Mouse (Mus musculus) liver, embryonic 14.5 days (tissue): ENCODE measurements around the gene Apbb2. TPM values are rescaled to one million over a fixed set of nuclear protein-coding genes. Genes with fewer than 3 reads are reported as not detected.

Experiments
- ATAC-seq: fragments of 200-750 bp; cut with Nextera tagmentation; 2 replicates; pipeline ENCODE4 v1.8.0; 2017; ENCODE audit warnings: moderate number of reproducible peaks, mild to moderate bottlenecking, moderate library complexity; ENCODE audit not compliant: insufficient read depth
- DNase-seq, 3 experiments: peaks; one replicate each; pipeline ENCODE4 v3.0.0-alpha.2; 2012 to 2013; ENCODE audit warnings: low read depth in 3 of 3, low spot score in 3 of 3
- H3K27ac ChIP-seq: fragments of 300-500 bp; sonication (generic); 2 replicates; pipeline ENCODE4 v1.5.1; 2014; ENCODE audit warnings: moderate library complexity, mild to moderate bottlenecking, control low read depth, inconsistent platforms
- H3K27me3 ChIP-seq: fragments of 300-500 bp; sonication (generic); 2 replicates; pipeline ENCODE4 v1.6.1; 2014; ENCODE audit warnings: mild to moderate bottlenecking, low read length, moderate library complexity; ENCODE audit not compliant: control insufficient read depth, insufficient read depth
- H3K36me3 ChIP-seq: fragments of 300-500 bp; sonication (generic); replicated peaks from 2 replicates; pipeline ENCODE4 v1.6.1; 2014; ENCODE audit warnings: low read depth; ENCODE audit not compliant: control insufficient read depth, insufficient read depth
- H3K4me1 ChIP-seq, 2 experiments: fragments of 200-500 bp in 1 of 2; fragments of 300-500 bp in 1 of 2; sonication (generic) in 1 of 2; replicated peaks; 2 replicates each; pipeline ENCODE4 v1.6.1; 2012 to 2014; ENCODE audit warnings: antibody characterized with exemption in 1 of 2, inconsistent platforms in 1 of 2, low read length in 1 of 2; ENCODE audit not compliant: control insufficient read depth in 2 of 2, insufficient read depth in 2 of 2
- H3K4me2 ChIP-seq: fragments of 300-500 bp; sonication (generic); 2 replicates; pipeline ENCODE4 v1.6.1; 2014; ENCODE audit warnings: low read depth, mild to moderate bottlenecking, control low read depth, moderate library complexity
- H3K4me3 ChIP-seq, 2 experiments: fragments of 200-500 bp in 1 of 2; fragments of 300-500 bp in 1 of 2; sonication (generic) in 1 of 2; 2 replicates each; pipeline ENCODE4 v1.5.1; 2012 to 2014; ENCODE audit warnings: low read depth in 2 of 2, low read length in 2 of 2, mild to moderate bottlenecking in 2 of 2, control low read depth in 1 of 2, inconsistent platforms in 1 of 2, moderate library complexity in 1 of 2; ENCODE audit not compliant: insufficient read depth in 1 of 2
- H3K9ac ChIP-seq: fragments of 300-500 bp; sonication (generic); replicated peaks from 2 replicates; pipeline ENCODE4 v1.6.1; 2014; ENCODE audit warnings: mild to moderate bottlenecking, control low read depth, moderate library complexity
- H3K9me3 ChIP-seq: fragments of 300-500 bp; sonication (generic); 2 replicates; pipeline ENCODE4 v1.6.1; 2016; ENCODE audit warnings: low read length, mixed read lengths; ENCODE audit not compliant: control insufficient read depth
- CTCF ChIP-seq: IDR thresholded peaks from 2 replicates; pipeline ENCODE4 v1.5.1; 2016; ENCODE audit warnings: antibody characterized with exemption, low read depth, control low read depth
- EP300 ChIP-seq: IDR thresholded peaks from 2 replicates; pipeline ENCODE4 v1.6.1; 2016; ENCODE audit warnings: antibody characterized with exemption, low read depth
- WGBS: fragments of 180-500 bp; shearing (Covaris S2); extraction: QIAGEN DNeasy Blood & Tissue Kit; methylation state at CpG from one replicate; pipeline ENCODE4 v1.1.7; 2014; ENCODE audit not compliant: insufficient replicate concordance; 5-methylcytosine and 5-hydroxymethylcytosine counted together
- polyA plus RNA-seq, 2 experiments: library from polyadenylated mRNA; depleted of rRNA in 1 of 2; stranded (reverse) in 1 of 2; unstranded in 1 of 2; fragments of >200 nt; fragmentation: Nextera tagmentation in 1 of 2; extraction: Ambion mirVana in 1 of 2; gene quantifications; 2 replicates each; pipeline versions ENCODE4 v1.2.1 to v1.2.3; 2012 to 2014

Apbb2 gene
- polyA plus RNA-seq, 2 experiments = 0.92 to 2.8 TPM

- Histone ChIP-seq H3K4me1 (0 out of 4 replicates have a peak, but pooled peaks cover 0 to 2% of the 10 kb centered on the region in 2 experiments), H3K27me3 (no peaks in the 10 kb centered on the region), H3K9me3 (no peaks in the 10 kb centered on the region), H3K4me2 (no peak overlapping the region), H3K4me3 (no peak overlapping the region), H3K9ac (no peak overlapping the region), H3K27ac (no peak overlapping the region), H3K36me3 (no peaks in the 10 kb centered on the region)
- TF ChIP-seq EP300 (no peak), CTCF (no peak)
- no peak for ATAC-seq
- WGBS = 38% methylated on average over 7 of the region's 7 CpGs
- no peak for DNase-seq
These were observed 212.2 kb downstream of the Apbb2 start for GRCm38 (mm10) chr5:66406431-66406830.

DNA sequence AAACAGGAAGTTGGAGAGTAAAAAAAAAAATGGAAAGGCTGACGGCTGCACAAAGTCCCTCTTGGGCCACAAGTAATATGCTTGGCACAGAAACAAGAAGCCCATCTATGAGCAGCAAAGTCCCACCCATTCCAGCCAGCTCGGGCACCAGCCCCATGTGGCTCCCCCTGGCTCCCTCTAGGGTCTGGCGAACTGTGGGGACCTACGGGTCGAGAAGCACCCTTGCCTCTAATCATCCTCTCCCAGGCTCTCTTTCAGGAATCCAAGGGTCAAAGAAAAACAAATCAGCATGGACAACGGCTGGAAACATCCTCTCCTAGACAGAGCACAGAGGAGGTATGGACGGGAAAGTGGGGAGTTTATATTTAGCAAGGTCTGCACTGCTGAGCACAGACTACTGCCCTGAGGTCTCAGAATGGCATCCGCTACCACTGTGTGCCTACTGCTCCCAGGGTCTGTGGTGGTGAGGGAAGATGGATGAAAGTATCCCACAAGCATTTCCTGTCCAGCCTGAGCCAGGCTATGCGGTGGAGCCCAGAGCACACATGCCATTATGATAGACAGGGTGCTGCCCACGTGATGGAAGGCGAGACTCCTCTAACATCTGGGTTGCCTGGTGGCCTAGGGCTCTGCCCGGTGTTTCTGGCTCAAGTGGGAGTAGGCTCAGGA lies 212.7 kb downstream of the Apbb2 start:
- 28% methylated on average over 12 of the region's 12 CpGs for WGBS
- Histone ChIP-seq H3K4me3 (no peak overlapping the region), H3K9ac (no peak overlapping the region), H3K36me3 (no peaks in the 10 kb centered on the region), H3K4me1 (0 out of 4 replicates have a peak, but pooled peaks cover 0 to 2% of the 10 kb centered on the region in 2 experiments), H3K4me2 (no peak overlapping the region), H3K27me3 (no peaks in the 10 kb centered on the region), H3K27ac (no peak overlapping the region), H3K9me3 (no peaks in the 10 kb centered on the region)
- DNase-seq (no peak), ATAC-seq (no peak)
- TF ChIP-seq EP300 (no peak), CTCF (no peak)

GRCm38 (mm10) chr5:66405305-66405704 lies 213.3 kb downstream of the Apbb2 start:
- no peak for ATAC-seq
- Histone ChIP-seq H3K27ac (no peak overlapping the region), H3K36me3 (no peaks in the 10 kb centered on the region), H3K27me3 (no peaks in the 10 kb centered on the region), H3K4me3 (no peak overlapping the region), H3K4me2 (no peak overlapping the region), H3K4me1 (0 out of 4 replicates have a peak, but pooled peaks cover 0 to 2% of the 10 kb centered on the region in 2 experiments), H3K9ac (no peak overlapping the region), H3K9me3 (no peaks in the 10 kb centered on the region)
- no peak for DNase-seq
- no peak for TF ChIP-seq CTCF
- TF ChIP-seq EP300 = no peak
- WGBS = 49% methylated on average over 6 of the region's 6 CpGs

GRCm38 (mm10) chr5:66400563-66400962 lies 218.0 kb downstream of the Apbb2 start:
- ATAC-seq = no peak
- H3K27me3 ChIP-seq = no peaks in the 10 kb centered on the region
- no peak overlapping the region for H3K4me3 ChIP-seq
- no peaks in the 10 kb centered on the region for H3K9me3 ChIP-seq
- TF ChIP-seq CTCF = no peak
- no peak for TF ChIP-seq EP300
- no peak for DNase-seq
- H3K4me2 ChIP-seq = no peak overlapping the region
- no peak overlapping the region for H3K9ac ChIP-seq
- H3K4me1 ChIP-seq = no peaks in the 10 kb centered on the region
- H3K36me3 ChIP-seq = no peaks in the 10 kb centered on the region
- no peak overlapping the region for H3K27ac ChIP-seq
- WGBS = 68% methylated on average over 4 of the region's 4 CpGs

DNA sequence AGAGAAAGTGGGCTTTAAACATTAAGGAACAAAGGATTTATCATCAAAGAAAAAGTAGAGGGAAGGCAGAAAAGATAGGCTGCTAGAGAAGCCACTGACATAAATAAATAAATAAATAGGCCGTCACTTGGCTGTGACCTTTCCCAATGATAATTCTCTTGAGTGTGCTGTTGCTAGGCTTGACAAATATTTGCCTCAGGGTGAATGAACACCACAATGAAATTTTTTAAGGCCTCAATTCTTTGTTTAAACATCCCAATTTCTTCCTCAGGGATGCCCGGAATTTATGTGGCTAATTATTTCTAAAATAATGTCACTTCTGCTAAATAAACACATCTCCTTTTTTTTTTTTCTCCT lies 219.3 kb downstream of the Apbb2 start:
- Histone ChIP-seq H3K4me1 (no peaks in the 10 kb centered on the region), H3K27me3 (no peaks in the 10 kb centered on the region), H3K27ac (no peak overlapping the region), H3K9ac (no peak overlapping the region), H3K9me3 (no peaks in the 10 kb centered on the region), H3K4me2 (no peak overlapping the region), H3K4me3 (no peak overlapping the region), H3K36me3 (no peaks in the 10 kb centered on the region)
- DNase-seq = no peak
- 55% methylated on average over 2 of the region's 2 CpGs for WGBS
- no peak for TF ChIP-seq CTCF
- no peak for TF ChIP-seq EP300
- no peak for ATAC-seq
